In the genomic region with DNA sequence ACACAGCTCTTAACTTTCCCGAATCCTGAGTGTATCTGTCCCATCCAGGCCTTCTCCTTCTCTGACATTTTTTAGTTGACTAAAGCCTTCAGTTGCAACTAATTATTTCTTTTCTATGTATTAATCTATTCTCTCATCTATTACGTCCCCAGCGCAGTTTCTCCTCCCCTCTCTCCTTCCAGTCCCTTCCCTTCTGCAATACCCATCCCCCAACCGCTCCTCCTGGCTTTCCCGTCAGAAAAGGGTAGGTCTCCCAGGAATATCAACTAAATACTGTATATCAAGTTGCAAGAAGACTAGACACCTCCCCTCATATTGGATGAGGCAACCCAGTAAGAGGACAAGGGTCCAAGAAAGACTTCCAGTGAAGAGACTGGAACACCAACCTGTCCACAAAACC, we compare ENCODE assay signal across 9 mouse cellular contexts. TPM values are rescaled to one million over a fixed set of nuclear protein-coding genes. Genes with fewer than 3 reads are reported as not detected.
DNase-seq lines count a peak whose midpoint lies in the region; ATAC-seq and TF ChIP-seq lines count a peak whose summit lies in the region.
"Had no signal": no experiment of that assay in that cellular context is flagged by ENCODE, and none has a peak within 500 bp of the region (broad histone marks: within the 10 kb centered on the region; RNA-seq: fewer than 3 reads in every experiment).

No protein-coding gene starts in this region.

- WGBS in heart, postnatal 0 days: 28% methylated on average over 5 of the region's 5 CpGs
- 9% methylated on average over 5 of the region's 5 CpGs for WGBS in embryonic facial prominence, embryonic 10.5 days
- 9% methylated on average over 5 of the region's 5 CpGs for WGBS in hindbrain, embryonic 15.5 days
- WGBS in midbrain, embryonic 12.5 days: 12% methylated on average over 5 of the region's 5 CpGs

- TF ChIP-seq EP300 in heart, postnatal 0 days (IDR thresholded peaks at IDR 0.05; ENCODE audit: low read depth): no peak

- H3K4me2 ChIP-seq in heart, postnatal 0 days (ENCODE audit: low read depth, low read length): peak overlapping the region; percentile 79
- H3K4me2 ChIP-seq in hindbrain, embryonic 15.5 days: peak overlapping the region; percentile 65
- H3K4me2 ChIP-seq in midbrain, embryonic 12.5 days (replicated peaks): peak overlapping the region; percentile 65

- no peaks in the 10 kb centered on the region for H3K36me3 ChIP-seq in heart, postnatal 0 days (replicated peaks; ENCODE audit: control insufficient read depth, insufficient read depth, low read length)
- H3K36me3 ChIP-seq in embryonic facial prominence, embryonic 10.5 days (replicated peaks): no peaks in the 10 kb centered on the region
- H3K36me3 ChIP-seq in hindbrain, embryonic 15.5 days: no peaks in the 10 kb centered on the region
- no peaks in the 10 kb centered on the region for H3K36me3 ChIP-seq in midbrain, embryonic 12.5 days
- H3K36me3 ChIP-seq: G1E had no signal

- peak overlapping the region; percentile 43; the same call in 1 of the 2 replicates for H3K9ac ChIP-seq in heart, postnatal 0 days (replicated peaks; ENCODE audit: low read depth, low read length)
- peak overlapping the region; percentile 43 for H3K9ac ChIP-seq in hindbrain, embryonic 15.5 days
- H3K9ac ChIP-seq in midbrain, embryonic 12.5 days (replicated peaks): no peak overlapping the region; the same call in 1 of the 2 replicates

- no peaks in the 10 kb centered on the region for H3K27me3 ChIP-seq in heart, postnatal 0 days (ENCODE audit: control insufficient read depth, insufficient read depth, low read length)
- peaks cover 44% of the 10 kb centered on the region for H3K27me3 ChIP-seq in embryonic facial prominence, embryonic 10.5 days (replicated peaks; ENCODE audit: low read depth, poor library complexity, severe bottlenecking)
- peaks cover 4% of the 10 kb centered on the region; the same call in 1 of the 2 replicates for H3K27me3 ChIP-seq in hindbrain, embryonic 15.5 days
- H3K27me3 ChIP-seq in midbrain, embryonic 12.5 days: peaks cover 36% of the 10 kb centered on the region

- H3K9me3 ChIP-seq in heart, postnatal 0 days (replicated peaks; ENCODE audit: control insufficient read depth, low read length): no peaks in the 10 kb centered on the region
- H3K9me3 ChIP-seq in embryonic facial prominence, embryonic 10.5 days: no peaks in the 10 kb centered on the region
- no peaks in the 10 kb centered on the region for H3K9me3 ChIP-seq in hindbrain, embryonic 15.5 days
- H3K9me3 ChIP-seq in midbrain, embryonic 12.5 days: no peaks in the 10 kb centered on the region
- H3K9me3 ChIP-seq: G1E had no signal

- no peak for ATAC-seq in heart, postnatal 0 days (ENCODE audit: insufficient read depth, low read depth)
- no peak for ATAC-seq in hindbrain, embryonic 15.5 days (ENCODE audit: low FRiP score, low read depth)
- ATAC-seq in midbrain, embryonic 12.5 days (ENCODE audit: low FRiP score, low read depth): no peak
- no peak for ATAC-seq in activated CD4-positive, CD25-positive, alpha-beta regulatory T cell, adult 4 months

- TF ChIP-seq CTCF in heart, postnatal 0 days (IDR thresholded peaks at IDR 0.05; ENCODE audit: low read depth): no peak

- no peaks in the 10 kb centered on the region for H3K4me1 ChIP-seq in heart, postnatal 0 days (ENCODE audit: control insufficient read depth, insufficient read depth)
- peaks cover 22% of the 10 kb centered on the region for H3K4me1 ChIP-seq in embryonic facial prominence, embryonic 10.5 days
- peaks cover 8% of the 10 kb centered on the region for H3K4me1 ChIP-seq in hindbrain, embryonic 15.5 days (replicated peaks)
- H3K4me1 ChIP-seq in midbrain, embryonic 12.5 days: no peaks in the 10 kb centered on the region

- H3K27ac ChIP-seq in heart, postnatal 0 days (ENCODE audit: low read depth): no peak overlapping the region
- peak overlapping the region; percentile 80 for H3K27ac ChIP-seq in embryonic facial prominence, embryonic 10.5 days (replicated peaks)
- H3K27ac ChIP-seq in hindbrain, embryonic 15.5 days (replicated peaks): no peak overlapping the region
- no peak overlapping the region for H3K27ac ChIP-seq in midbrain, embryonic 12.5 days (replicated peaks)

- DNase-seq in heart, postnatal 0 days (ENCODE audit: low spot score): no peak
- DNase-seq in heart, postnatal 4 days: no peak
- no peak for DNase-seq in embryonic facial prominence, embryonic 10.5 days (ENCODE audit: low spot score)
- no peak for DNase-seq in thymus, postnatal 4 days
- no peak for DNase-seq in ovary, adult 18-20 months (ENCODE audit: low spot score)

- peak overlapping the region; percentile 44 for H3K4me3 ChIP-seq in heart, postnatal 0 days (ENCODE audit: low read depth, low read length)
- H3K4me3 ChIP-seq in embryonic facial prominence, embryonic 10.5 days: peak overlapping the region; percentile 60
- H3K4me3 ChIP-seq in hindbrain, embryonic 15.5 days: peak overlapping the region; percentile 34
- peak overlapping the region; percentile 39 for H3K4me3 ChIP-seq in midbrain, embryonic 12.5 days

RNA-seq across cellular contexts. Expression of a gene that starts 22.0 kb away (rescaled TPM):
- 49.4 and 84.0 TPM in 2 replicates for total RNA-seq in heart, postnatal 0 days (2014; rRNA removed; ENCODE audit: low replicate concordance)
- polyA plus RNA-seq in heart, postnatal 0 days (2015; fragmentation: Nextera tagmentation; extraction: Ambion mirVana): 59.0 and 67.8 TPM in 2 replicates
- total RNA-seq in heart, postnatal 4 days (2021): 10 to 100 TPM; 43.2 to 54.1 TPM
- 1.3 and 2.3 TPM in 2 replicates for polyA plus RNA-seq in embryonic facial prominence, embryonic 10.5 days (2016; fragmentation: Nextera tagmentation; extraction: Ambion mirVana)
- 1.2 and 2.9 TPM in 2 replicates for polyA plus RNA-seq in hindbrain, embryonic 15.5 days (2015; fragmentation: Nextera tagmentation; extraction: Ambion mirVana)
- polyA plus RNA-seq in midbrain, embryonic 12.5 days (2016; fragmentation: Nextera tagmentation; extraction: Ambion mirVana): 0.66 and 0.86 TPM in 2 replicates
- 10 to 100 TPM; 24.1 to 28.0 TPM for polyA plus RNA-seq in activated CD4-positive, CD25-positive, alpha-beta regulatory T cell, adult 4 months (2017; shearing (Covaris generic))
- total RNA-seq: G1E had no signal

RNA-seq across cellular contexts. Expression of a gene that starts 22.8 kb away (rescaled TPM):
- total RNA-seq in heart, postnatal 0 days (2014; rRNA removed; ENCODE audit: low replicate concordance): 0.77 and 1.1 TPM in 2 replicates
- polyA plus RNA-seq in heart, postnatal 0 days (2015; fragmentation: Nextera tagmentation; extraction: Ambion mirVana): 1.1 TPM in 2 replicates
- total RNA-seq in heart, postnatal 4 days (2021): 1 to 10 TPM; 2.4 to 3.7 TPM
- polyA plus RNA-seq in embryonic facial prominence, embryonic 10.5 days (2016; fragmentation: Nextera tagmentation; extraction: Ambion mirVana): 0.04 and 0.10 TPM in 2 replicates
- 0.16 TPM in 1 of 2 replicates, not detected in the other for polyA plus RNA-seq in hindbrain, embryonic 15.5 days (2015; fragmentation: Nextera tagmentation; extraction: Ambion mirVana)
- polyA plus RNA-seq in midbrain, embryonic 12.5 days (2016; fragmentation: Nextera tagmentation; extraction: Ambion mirVana): not detected in 2 replicates
- polyA plus RNA-seq in activated CD4-positive, CD25-positive, alpha-beta regulatory T cell, adult 4 months (2017; shearing (Covaris generic)): 1 to 10 TPM in 1 of 2 experiments, under 1 TPM in 1; 0.83 to 1.4 TPM
- polyA plus RNA-seq: G1E had no signal

RNA-seq across cellular contexts. Expression of a gene that starts 29.3 kb away (rescaled TPM):
- total RNA-seq in heart, postnatal 0 days (2014; rRNA removed; ENCODE audit: low replicate concordance): 165 and 170 TPM in 2 replicates
- polyA plus RNA-seq in heart, postnatal 0 days (2015; fragmentation: Nextera tagmentation; extraction: Ambion mirVana): 165 and 170 TPM in 2 replicates
- 100 to 1,000 TPM; 280 to 281 TPM for total RNA-seq in heart, postnatal 4 days (2021)
- polyA plus RNA-seq in embryonic facial prominence, embryonic 10.5 days (2016; fragmentation: Nextera tagmentation; extraction: Ambion mirVana): 120 and 121 TPM in 2 replicates
- 58.1 and 63.0 TPM in 2 replicates for polyA plus RNA-seq in hindbrain, embryonic 15.5 days (2015; fragmentation: Nextera tagmentation; extraction: Ambion mirVana)
- 69.3 and 78.9 TPM in 2 replicates for polyA plus RNA-seq in midbrain, embryonic 12.5 days (2016; fragmentation: Nextera tagmentation; extraction: Ambion mirVana)
- polyA plus RNA-seq in activated CD4-positive, CD25-positive, alpha-beta regulatory T cell, adult 4 months (2017; shearing (Covaris generic)): 1 to 10 TPM; 7.3 to 9.9 TPM

RNA-seq across cellular contexts. Expression of a gene that starts 59.5 kb away (rescaled TPM):
- 19.9 and 20.2 TPM in 2 replicates for total RNA-seq in heart, postnatal 0 days (2014; rRNA removed; ENCODE audit: low replicate concordance)
- polyA plus RNA-seq in heart, postnatal 0 days (2015; fragmentation: Nextera tagmentation; extraction: Ambion mirVana): 13.2 and 14.0 TPM in 2 replicates
- 10 to 100 TPM; 17.1 to 17.2 TPM for total RNA-seq in heart, postnatal 4 days (2021)
- 38.0 and 46.4 TPM in 2 replicates for polyA plus RNA-seq in embryonic facial prominence, embryonic 10.5 days (2016; fragmentation: Nextera tagmentation; extraction: Ambion mirVana)
- 9.1 and 13.4 TPM in 2 replicates for polyA plus RNA-seq in hindbrain, embryonic 15.5 days (2015; fragmentation: Nextera tagmentation; extraction: Ambion mirVana)
- 14.6 and 15.2 TPM in 2 replicates for polyA plus RNA-seq in midbrain, embryonic 12.5 days (2016; fragmentation: Nextera tagmentation; extraction: Ambion mirVana)
- 10 to 100 TPM; 16.2 to 34.8 TPM for polyA plus RNA-seq in activated CD4-positive, CD25-positive, alpha-beta regulatory T cell, adult 4 months (2017; shearing (Covaris generic))
